Mouse (Mus musculus) CD4-positive, CD25-positive, alpha-beta regulatory T cell, adult 4 months (primary cell): ENCODE measurements around the gene Plekhb1. TPM values are rescaled to one million over a fixed set of nuclear protein-coding genes. Genes with fewer than 3 reads are reported as not detected.

Experiments used
- ATAC-seq: one replicate; pipeline ENCODE4 v1.8.0; 2017
- polyA plus RNA-seq, 2 experiments: library from polyadenylated mRNA; unstranded; fragments of 100-300 nt; shearing (Covaris generic); gene quantifications; one replicate each; pipeline ENCODE4 v1.2.1; 2017

The Plekhb1 gene
- polyA plus RNA-seq, 2 experiments from 2014 or later: 0.35 to 0.98 TPM

- no peak for ATAC-seq
These were observed 5.5 kb downstream of the Plekhb1 start for GRCm38 (mm10) chr7:100656739-100657138.

GRCm38 (mm10) chr7:100654441-100654840 lies 7.8 kb downstream of the Plekhb1 start:
- no peak for ATAC-seq

- ATAC-seq: no peak
These were observed 8.5 kb downstream of the Plekhb1 start for GRCm38 (mm10) chr7:100653480-100654266.

GRCm38 (mm10) chr7:100651011-100651410 lies 11.2 kb downstream of the Plekhb1 start:
- ATAC-seq: no peak

- ATAC-seq: no peak
These were observed 11.8 kb downstream of the Plekhb1 start for GRCm38 (mm10) chr7:100650421-100650820.

- no peak for ATAC-seq
These were observed 12.4 kb downstream of the Plekhb1 start for GRCm38 (mm10) chr7:100649826-100650225.

- no peak for ATAC-seq
These were observed 13.1 kb downstream of the Plekhb1 start for GRCm38 (mm10) chr7:100649095-100649494.

GRCm38 (mm10) chr7:100645147-100645546 lies 17.1 kb downstream of the Plekhb1 start:
- ATAC-seq: no peak

GRCm38 (mm10) chr7:100642413-100642812 lies 19.8 kb downstream of the Plekhb1 start:
- ATAC-seq: no peak

- ATAC-seq: peak; percentile 41
These were observed 24.6 kb downstream of the Plekhb1 start for GRCm38 (mm10) chr7:100637657-100638056.

GRCm38 (mm10) chr7:100624538-100624937 lies 37.7 kb downstream of the Plekhb1 start:
- no peak for ATAC-seq

GRCm38 (mm10) chr7:100622277-100622676 lies 39.9 kb downstream of the Plekhb1 start:
- ATAC-seq: peak; percentile 60

GRCm38 (mm10) chr7:100616121-100616857 lies 45.9 kb downstream of the Plekhb1 start:
- no peak for ATAC-seq

GRCm38 (mm10) chr7:100608910-100609309 lies 53.3 kb downstream of the Plekhb1 start:
- ATAC-seq: no peak

GRCm38 (mm10) chr7:100608130-100608741 lies 54.0 kb downstream of the Plekhb1 start, which contains the start of gene Mrpl48:
TSS of gene Mrpl48 (minus strand) at chr7:100608301.
- ATAC-seq: no peak

- ATAC-seq: peak; percentile 93
These were observed 54.7 kb downstream of the Plekhb1 start, which contains the start of gene Rab6a for GRCm38 (mm10) chr7:100607214-100608129. TSS of gene Rab6a (plus strand) at chr7:100607410.

GRCm38 (mm10) chr7:100600211-100600610 lies 62.0 kb downstream of the Plekhb1 start:
- ATAC-seq: no peak

GRCm38 (mm10) chr7:100593349-100593748 lies 68.9 kb downstream of the Plekhb1 start:
- no peak for ATAC-seq
